Mouse (Mus musculus): ENCODE results near the gene Smyd1. TPM values are rescaled to one million over a fixed set of nuclear protein-coding genes. Genes with fewer than 3 reads are reported as not detected.

Gene Smyd1
- total RNA-seq (2014; fragmentation: Nextera tagmentation) (not detected in 2 replicates), total RNA-seq (2017) (0.16 and 0.64 TPM in 2 replicates), polyA plus RNA-seq (2012) (not detected in 2 replicates)

DNA sequence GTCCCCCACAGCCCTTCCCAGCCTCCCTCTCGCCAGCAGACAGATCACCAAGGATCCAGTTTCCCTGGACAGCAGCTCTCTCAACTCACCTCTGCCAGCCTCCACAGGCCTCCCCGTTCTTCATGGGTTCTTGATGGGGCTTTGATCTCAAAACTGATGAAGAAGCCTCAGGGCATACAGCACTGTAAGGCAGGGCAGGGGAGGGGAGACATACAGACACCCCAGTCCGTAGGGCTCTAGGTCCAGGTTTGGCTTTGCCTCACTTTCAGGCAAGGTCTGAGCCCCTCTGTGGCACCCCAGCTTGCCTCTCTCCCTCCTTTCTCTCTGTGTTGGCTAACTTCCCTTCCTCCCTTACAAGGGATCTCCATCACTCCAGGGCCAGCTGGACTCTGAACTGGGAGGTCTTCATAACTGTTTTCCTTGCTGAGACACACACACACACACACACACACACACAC is at the start of gene Smyd1:
Smyd1 (minus strand) TSS at position 408 of the 458 bp plus-strand sequence.
- H3K27me3 ChIP-seq (ENCODE audit: insufficient read depth, low read length), result peaks cover 6% of the 10 kb centered on the region; the same call in 1 of the 2 replicates
- ATAC-seq (ENCODE audit: extremely low read depth, insufficient number of reproducible peaks, low FRiP score, poor library complexity, severe bottlenecking) (no peak), DNase-seq (ENCODE audit: low spot score) (no peak)
- TF ChIP-seq POLR2AphosphoS5 (IDR thresholded peaks at IDR 0.05; ENCODE audit: insufficient replicate concordance, low read depth, low read length) (no peak), TAL1 (conservative IDR thresholded peaks at IDR 0.05; ENCODE audit: low read depth, low read length) (no peak), GATA1 (IDR thresholded peaks at IDR 0.05; ENCODE audit: borderline replicate concordance, low read length) (no peak), CTCF (IDR thresholded peaks at IDR 0.05; ENCODE audit: low read depth, low read length) (no peak), GATA2 (IDR thresholded peaks at IDR 0.05; ENCODE audit: borderline replicate concordance, low read depth, low read length) (no peak)
- H3K4me1 ChIP-seq (ENCODE audit: insufficient read depth, low read depth, low read length), result no peaks in the 10 kb centered on the region
- no peaks in the 10 kb centered on the region for H3K36me3 ChIP-seq (replicated peaks)
- H3K4me3 ChIP-seq (ENCODE audit: low read depth, low read length), result no peak within 1 kb of the TSS
- no peaks in the 10 kb centered on the region for H3K9me3 ChIP-seq (replicated peaks)

DNA sequence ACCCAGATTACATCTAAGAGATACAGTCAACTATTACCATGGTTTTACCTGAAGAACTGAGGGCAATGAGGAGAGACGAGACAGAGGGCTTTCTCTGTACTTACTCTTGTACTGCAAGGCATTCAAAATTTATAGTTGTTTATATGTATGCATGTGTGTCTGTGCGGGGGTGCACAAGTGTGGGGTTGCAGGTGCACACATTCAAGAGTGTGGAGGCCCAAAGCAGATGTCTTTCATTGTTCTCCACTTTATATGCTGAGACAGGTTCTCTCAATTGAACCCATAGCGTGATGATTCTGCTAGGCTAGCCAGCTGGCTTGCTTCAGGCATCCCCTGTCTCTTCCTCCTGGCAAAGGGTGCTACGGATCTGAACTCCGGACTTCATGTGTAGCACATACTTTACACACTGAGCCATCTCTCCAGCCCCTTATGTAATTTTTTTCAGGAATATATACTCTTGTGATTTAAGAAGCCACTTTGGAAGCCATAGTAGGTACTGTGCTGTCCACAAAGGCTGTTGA is 49.1 kb upstream of the Smyd1 start:
- peaks cover 14% of the 10 kb centered on the region for H3K27me3 ChIP-seq (ENCODE audit: insufficient read depth, low read length)
- TF ChIP-seq CTCF (IDR thresholded peaks at IDR 0.05; ENCODE audit: low read depth, low read length) (no peak), TAL1 (conservative IDR thresholded peaks at IDR 0.05; ENCODE audit: low read depth, low read length) (no peak), GATA1 (IDR thresholded peaks at IDR 0.05; ENCODE audit: borderline replicate concordance, low read length) (no peak), GATA2 (IDR thresholded peaks at IDR 0.05; ENCODE audit: borderline replicate concordance, low read depth, low read length) (no peak), POLR2AphosphoS5 (IDR thresholded peaks at IDR 0.05; ENCODE audit: insufficient replicate concordance, low read depth, low read length) (no peak)
- no peaks in the 10 kb centered on the region for H3K9me3 ChIP-seq (replicated peaks)
- no peaks in the 10 kb centered on the region for H3K4me1 ChIP-seq (ENCODE audit: insufficient read depth, low read depth, low read length)
- DNase-seq (ENCODE audit: low spot score) (no peak), ATAC-seq (ENCODE audit: extremely low read depth, insufficient number of reproducible peaks, low FRiP score, poor library complexity, severe bottlenecking) (no peak)
- H3K36me3 ChIP-seq (replicated peaks), result no peaks in the 10 kb centered on the region
- no peak overlapping the region for H3K4me3 ChIP-seq (ENCODE audit: low read depth, low read length)

DNA sequence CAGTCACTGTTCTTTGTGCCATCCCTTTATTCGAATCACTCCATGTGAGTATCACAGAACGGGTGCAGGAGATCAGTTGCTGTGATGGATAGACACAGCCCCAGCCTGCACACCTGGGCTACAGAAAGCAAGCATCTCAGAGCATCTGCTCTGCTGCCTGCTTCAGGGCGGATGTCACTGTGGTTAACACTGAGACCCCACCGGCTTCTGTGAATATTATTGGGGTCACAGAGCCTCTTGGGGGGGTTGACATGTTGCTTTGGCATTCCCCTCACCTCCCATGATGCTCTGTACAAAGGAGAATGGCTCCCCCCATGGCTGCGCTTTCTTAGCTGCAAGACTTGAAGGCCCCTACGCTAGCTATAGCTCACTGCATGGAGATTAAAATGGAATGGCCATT is 47.4 kb upstream of the Smyd1 start:
- peaks cover 12% of the 10 kb centered on the region; the same call in 1 of the 2 replicates for H3K27me3 ChIP-seq (ENCODE audit: insufficient read depth, low read length)
- no peak for ATAC-seq (ENCODE audit: extremely low read depth, insufficient number of reproducible peaks, low FRiP score, poor library complexity, severe bottlenecking)

DNA sequence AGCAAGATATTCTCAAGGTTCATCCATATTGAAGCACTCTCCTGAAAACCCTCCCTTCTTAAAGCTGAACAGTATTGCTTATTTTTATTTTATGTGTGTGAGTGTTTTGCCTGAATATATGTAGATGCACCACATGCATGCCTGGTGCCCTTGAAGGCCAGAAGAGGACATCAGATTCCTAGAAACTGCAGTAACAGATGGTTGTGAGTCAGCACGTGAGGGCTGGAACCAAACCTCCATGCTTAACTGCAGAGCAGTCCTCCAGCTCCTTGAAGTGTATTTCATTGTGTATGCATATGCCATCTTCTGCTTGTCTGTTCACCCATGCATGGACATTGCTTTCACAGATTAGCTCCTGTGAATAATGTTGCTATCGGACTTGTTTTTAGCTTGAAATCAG is 42.0 kb upstream of the Smyd1 start:
- peaks cover 13% of the 10 kb centered on the region; the same call in 1 of the 2 replicates for H3K27me3 ChIP-seq (ENCODE audit: insufficient read depth, low read length)
- no peak for ATAC-seq (ENCODE audit: extremely low read depth, insufficient number of reproducible peaks, low FRiP score, poor library complexity, severe bottlenecking)
- H3K36me3 ChIP-seq (replicated peaks), result no peaks in the 10 kb centered on the region
- no peak for TF ChIP-seq CTCF (IDR thresholded peaks at IDR 0.05; ENCODE audit: low read depth, low read length)
- TF ChIP-seq GATA2 (IDR thresholded peaks at IDR 0.05; ENCODE audit: borderline replicate concordance, low read depth, low read length), result no peak
- no peak for TF ChIP-seq TAL1 (conservative IDR thresholded peaks at IDR 0.05; ENCODE audit: low read depth, low read length)
- no peak for TF ChIP-seq POLR2AphosphoS5 (IDR thresholded peaks at IDR 0.05; ENCODE audit: insufficient replicate concordance, low read depth, low read length)
- no peak for TF ChIP-seq GATA1 (IDR thresholded peaks at IDR 0.05; ENCODE audit: borderline replicate concordance, low read length)
- no peak overlapping the region for H3K4me3 ChIP-seq (ENCODE audit: low read depth, low read length)
- no peaks in the 10 kb centered on the region for H3K9me3 ChIP-seq (replicated peaks)
- DNase-seq (ENCODE audit: low spot score), result no peak
- no peaks in the 10 kb centered on the region for H3K4me1 ChIP-seq (ENCODE audit: insufficient read depth, low read depth, low read length)

More for the DNA sequence above, 47.4 kb upstream of the Smyd1 start:
- no peak overlapping the region for H3K4me3 ChIP-seq (ENCODE audit: low read depth, low read length)
- H3K4me1 ChIP-seq (ENCODE audit: insufficient read depth, low read depth, low read length), result no peaks in the 10 kb centered on the region
- DNase-seq (ENCODE audit: low spot score), result no peak
- no peak for TF ChIP-seq GATA1 (IDR thresholded peaks at IDR 0.05; ENCODE audit: borderline replicate concordance, low read length)
- TF ChIP-seq CTCF (IDR thresholded peaks at IDR 0.05; ENCODE audit: low read depth, low read length), result no peak
- no peak for TF ChIP-seq GATA2 (IDR thresholded peaks at IDR 0.05; ENCODE audit: borderline replicate concordance, low read depth, low read length)
- TF ChIP-seq POLR2AphosphoS5 (IDR thresholded peaks at IDR 0.05; ENCODE audit: insufficient replicate concordance, low read depth, low read length), result no peak
- no peak for TF ChIP-seq TAL1 (conservative IDR thresholded peaks at IDR 0.05; ENCODE audit: low read depth, low read length)
- H3K36me3 ChIP-seq (replicated peaks), result no peaks in the 10 kb centered on the region
- H3K9me3 ChIP-seq (replicated peaks), result no peaks in the 10 kb centered on the region

DNA sequence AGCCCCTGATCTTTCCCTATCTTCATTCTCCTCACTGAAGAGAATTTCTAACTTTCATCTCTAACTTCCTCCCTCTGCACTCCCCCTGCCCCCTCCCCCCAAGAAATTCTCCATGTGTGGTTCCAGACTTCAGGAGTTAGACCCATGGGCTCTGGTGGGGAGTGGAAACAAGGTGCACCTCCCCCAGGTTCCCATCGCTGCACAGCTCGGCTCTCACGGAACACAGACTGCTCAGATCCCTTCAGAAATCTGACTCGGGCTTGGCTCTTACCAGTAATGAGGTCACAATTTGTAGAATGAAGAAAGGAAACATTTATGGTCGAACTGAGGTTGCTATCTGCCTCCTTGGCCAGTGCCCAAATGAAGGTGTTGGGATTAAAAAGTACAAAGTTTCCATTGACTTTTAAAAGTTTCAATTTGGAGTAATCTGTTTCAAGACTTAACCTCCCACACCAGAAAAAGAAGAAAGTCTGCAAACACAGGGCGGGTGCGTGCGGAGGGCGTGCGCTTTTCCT is 39.2 kb upstream of the Smyd1 start:
- Histone ChIP-seq H3K36me3 (replicated peaks) (no peaks in the 10 kb centered on the region), H3K27me3 (ENCODE audit: insufficient read depth, low read length) (peaks cover 17% of the 10 kb centered on the region), H3K9me3 (replicated peaks) (no peaks in the 10 kb centered on the region), H3K4me3 (ENCODE audit: low read depth, low read length) (no peak overlapping the region), H3K4me1 (ENCODE audit: insufficient read depth, low read depth, low read length) (no peaks in the 10 kb centered on the region)
- ATAC-seq (ENCODE audit: extremely low read depth, insufficient number of reproducible peaks, low FRiP score, poor library complexity, severe bottlenecking) (no peak), DNase-seq (ENCODE audit: low spot score) (no peak)
- TF ChIP-seq GATA2 (IDR thresholded peaks at IDR 0.05; ENCODE audit: borderline replicate concordance, low read depth, low read length), result no peak

DNA sequence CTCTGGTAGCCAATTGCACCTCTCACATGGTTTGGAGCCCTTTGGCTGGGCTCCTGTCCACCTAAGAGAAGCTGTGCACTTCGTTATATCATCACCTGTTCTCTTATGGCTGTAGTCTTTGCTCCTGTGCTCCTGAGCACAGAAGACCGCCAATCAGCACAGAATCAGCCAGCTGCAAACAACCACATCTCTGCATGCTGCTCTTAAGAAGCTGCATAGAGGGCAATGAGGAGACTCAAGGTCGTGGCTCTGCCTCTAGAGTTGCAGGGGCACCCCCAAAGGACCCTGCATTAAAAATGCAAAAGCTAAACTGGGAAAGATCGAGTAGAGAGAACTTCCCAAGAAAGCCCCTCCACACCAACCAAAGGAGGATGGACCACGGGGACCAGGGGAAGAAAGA is 38.7 kb upstream of the Smyd1 start:
- peaks cover 17% of the 10 kb centered on the region for H3K27me3 ChIP-seq (ENCODE audit: insufficient read depth, low read length)
- no peaks in the 10 kb centered on the region for H3K36me3 ChIP-seq (replicated peaks)
- DNase-seq (ENCODE audit: low spot score) (no peak), ATAC-seq (ENCODE audit: extremely low read depth, insufficient number of reproducible peaks, low FRiP score, poor library complexity, severe bottlenecking) (no peak)
- H3K4me1 ChIP-seq (ENCODE audit: insufficient read depth, low read depth, low read length), result no peaks in the 10 kb centered on the region
- no peaks in the 10 kb centered on the region for H3K9me3 ChIP-seq (replicated peaks)
- no peak for TF ChIP-seq TAL1 (conservative IDR thresholded peaks at IDR 0.05; ENCODE audit: low read depth, low read length)
- TF ChIP-seq GATA1 (IDR thresholded peaks at IDR 0.05; ENCODE audit: borderline replicate concordance, low read length), result no peak
- TF ChIP-seq POLR2AphosphoS5 (IDR thresholded peaks at IDR 0.05; ENCODE audit: insufficient replicate concordance, low read depth, low read length), result no peak
- TF ChIP-seq CTCF (IDR thresholded peaks at IDR 0.05; ENCODE audit: low read depth, low read length), result no peak
- no peak for TF ChIP-seq GATA2 (IDR thresholded peaks at IDR 0.05; ENCODE audit: borderline replicate concordance, low read depth, low read length)
- no peak overlapping the region for H3K4me3 ChIP-seq (ENCODE audit: low read depth, low read length)

Measured in G1E (cell line).